ENCODE assay signal across 8 mouse cellular contexts in the genomic region with DNA sequence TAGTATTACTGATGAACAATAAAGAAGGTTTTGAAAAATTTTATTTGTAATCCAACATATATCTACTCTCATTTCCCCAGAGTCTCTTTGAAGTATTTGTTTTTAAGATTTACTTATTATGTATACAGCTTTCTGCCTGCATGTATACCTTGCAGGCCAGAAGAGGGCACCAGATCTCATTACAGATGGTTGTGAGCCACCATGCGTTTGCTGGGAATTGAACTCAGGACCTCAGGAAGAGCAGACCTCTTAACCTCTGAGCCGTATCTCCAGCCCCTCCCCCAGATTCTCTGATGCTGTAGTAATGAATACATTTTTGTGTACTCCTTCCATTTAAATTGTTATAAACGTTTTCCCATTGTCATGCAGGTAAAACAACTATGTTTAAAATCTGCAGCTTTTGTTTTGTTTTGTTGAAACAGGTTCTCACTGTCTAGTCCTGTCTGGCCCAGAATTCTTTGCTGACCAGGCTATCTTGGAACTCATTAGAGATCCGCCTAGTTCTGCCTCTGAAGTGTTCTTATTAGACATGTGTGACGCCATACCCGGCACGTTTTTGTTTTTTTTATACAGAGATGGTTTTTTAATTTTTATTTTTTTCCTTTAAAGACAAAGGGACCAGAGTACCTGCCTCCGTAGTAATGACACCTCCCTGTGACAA. TPM values are rescaled to one million over a fixed set of nuclear protein-coding genes. Genes with fewer than 3 reads are reported as not detected.
DNase-seq lines count a peak whose midpoint lies in the region; ATAC-seq and TF ChIP-seq lines count a peak whose summit lies in the region.

No protein-coding gene starts in this region.

- 0 out of 2 replicates have a peak, but pooled peaks cover 2% of the 10 kb centered on the region for H3K9me3 ChIP-seq in intestine, postnatal 0 days (ENCODE audit: control insufficient read depth)
- no peaks in the 10 kb centered on the region for H3K9me3 ChIP-seq in neural tube, embryonic 15.5 days (replicated peaks)

- DNase-seq in CD4-positive, CD25-positive, alpha-beta regulatory T cell, adult 2 months (ENCODE audit: low read depth, low spot score) = peak; percentile 11
- DNase-seq in retina, adult 2 months (ENCODE audit: low read depth, low spot score) = peak; percentile 6
- no peak for DNase-seq in retina, postnatal 1 day
- no peak for DNase-seq in c-Kit-positive CD71-positive TER-119-positive erythroid progenitor cells, embryonic 14.5 days (ENCODE audit: low spot score)
- no peak for DNase-seq in cerebellum, adult 11-12 months

- no peak overlapping the region for H3K27ac ChIP-seq in intestine, postnatal 0 days (ENCODE audit: low read depth, low read length)
- no peak overlapping the region for H3K27ac ChIP-seq in neural tube, embryonic 15.5 days (replicated peaks)

- TF ChIP-seq CTCF in intestine, postnatal 0 days (IDR thresholded peaks at IDR 0.05; ENCODE audit: low read depth) = peak; percentile 32; the same call in 1 of the 2 replicates

- H3K4me1 ChIP-seq in intestine, postnatal 0 days (replicated peaks; ENCODE audit: control insufficient read depth, insufficient read depth, low read length) = no peaks in the 10 kb centered on the region; the same call in 1 of the 2 replicates
- peaks cover 10% of the 10 kb centered on the region for H3K4me1 ChIP-seq in neural tube, embryonic 15.5 days

- peaks cover 12% of the 10 kb centered on the region for H3K36me3 ChIP-seq in intestine, postnatal 0 days (ENCODE audit: control insufficient read depth, insufficient read depth)
- H3K36me3 ChIP-seq in neural tube, embryonic 15.5 days = peaks cover 25% of the 10 kb centered on the region

- peak overlapping the region; percentile 74; the same call in 1 of the 2 replicates for H3K9ac ChIP-seq in intestine, postnatal 0 days (ENCODE audit: low read depth, low read length)
- H3K9ac ChIP-seq in neural tube, embryonic 15.5 days (replicated peaks) = peak overlapping the region; percentile 26; the same call in 1 of the 2 replicates

- H3K27me3 ChIP-seq in intestine, postnatal 0 days (replicated peaks; ENCODE audit: control insufficient read depth, insufficient read depth, low read length) = no peaks in the 10 kb centered on the region
- H3K27me3 ChIP-seq in neural tube, embryonic 15.5 days (replicated peaks) = no peaks in the 10 kb centered on the region

- H3K4me3 ChIP-seq in intestine, postnatal 0 days (ENCODE audit: low read depth, low read length) = peak overlapping the region; percentile 87
- peak overlapping the region; percentile 100 for H3K4me3 ChIP-seq in neural tube, embryonic 15.5 days (replicated peaks)

- ATAC-seq in CD4-positive, CD25-positive, alpha-beta regulatory T cell, adult 4 months = no peak
- ATAC-seq in intestine, postnatal 0 days = 0 out of 2 replicates have a peak, but pooled peaks have one; percentile 6
- ATAC-seq in neural tube, embryonic 15.5 days (ENCODE audit: low FRiP score) = peak; percentile 60; the same call in 1 of the 2 replicates

- whole genome bisulfite sequencing in intestine, postnatal 0 days = 28% methylated on average over 8 of the region's 8 CpGs
- WGBS in neural tube, embryonic 15.5 days = 38% methylated on average over 8 of the region's 8 CpGs

- peak overlapping the region; percentile 86 for H3K4me2 ChIP-seq in intestine, postnatal 0 days (replicated peaks; ENCODE audit: low read depth)
- peak overlapping the region; percentile 74 for H3K4me2 ChIP-seq in neural tube, embryonic 15.5 days

RNA-seq across cellular contexts. Expression of a gene that starts 0.4 kb away (rescaled TPM):
- polyA plus RNA-seq in CD4-positive, CD25-positive, alpha-beta regulatory T cell, adult 4 months (2017; shearing (Covaris generic)) = 10 to 100 TPM; 35.1 to 35.3 TPM
- 26.4 and 30.2 TPM in 2 replicates for polyA plus RNA-seq in intestine, postnatal 0 days (2015; fragmentation: Nextera tagmentation; extraction: Ambion mirVana)
- 31.2 and 34.0 TPM in 2 replicates for polyA plus RNA-seq in neural tube, embryonic 15.5 days (2015; fragmentation: Nextera tagmentation; extraction: Ambion mirVana)

RNA-seq across cellular contexts. Expression of a gene that starts 34.3 kb away (rescaled TPM):
- polyA plus RNA-seq in CD4-positive, CD25-positive, alpha-beta regulatory T cell, adult 4 months (2017; shearing (Covaris generic)) = 10 to 100 TPM; 63.5 to 64.4 TPM
- 84.1 and 91.7 TPM in 2 replicates for polyA plus RNA-seq in intestine, postnatal 0 days (2015; fragmentation: Nextera tagmentation; extraction: Ambion mirVana)
- 191 and 236 TPM in 2 replicates for polyA plus RNA-seq in neural tube, embryonic 15.5 days (2015; fragmentation: Nextera tagmentation; extraction: Ambion mirVana)

RNA-seq across cellular contexts. Expression of a gene that starts 54.5 kb away (rescaled TPM):
- polyA plus RNA-seq in CD4-positive, CD25-positive, alpha-beta regulatory T cell, adult 4 months (2017; shearing (Covaris generic)) = not detected
- polyA plus RNA-seq in intestine, postnatal 0 days (2015; fragmentation: Nextera tagmentation; extraction: Ambion mirVana) = not detected in 2 replicates
- not detected in 2 replicates for polyA plus RNA-seq in neural tube, embryonic 15.5 days (2015; fragmentation: Nextera tagmentation; extraction: Ambion mirVana)

RNA-seq across cellular contexts. Expression of a gene that starts 55.6 kb away (rescaled TPM):
- 1 to 10 TPM in 1 of 2 experiments, under 1 TPM in 1; 0.79 to 1.5 TPM for polyA plus RNA-seq in CD4-positive, CD25-positive, alpha-beta regulatory T cell, adult 4 months (2017; shearing (Covaris generic))
- 4.5 and 4.8 TPM in 2 replicates for polyA plus RNA-seq in intestine, postnatal 0 days (2015; fragmentation: Nextera tagmentation; extraction: Ambion mirVana)
- 17.3 and 17.9 TPM in 2 replicates for polyA plus RNA-seq in neural tube, embryonic 15.5 days (2015; fragmentation: Nextera tagmentation; extraction: Ambion mirVana)

Comparison
In these comparisons a context has a peak if more than half of its experiments do, and no peak if none do; other contexts are left out.
1. DNase-seq: peak in CD4-positive, CD25-positive, alpha-beta regulatory T cell, adult 2 months (single experiment) and retina, adult 2 months (single experiment); none in retina, postnatal 1 day (single experiment), c-Kit-positive CD71-positive TER-119-positive erythroid progenitor cells, embryonic 14.5 days (single experiment) and cerebellum, adult 11-12 months (single experiment).